Mouse (Mus musculus) neural tube, embryonic 12.5 days (tissue): Measurements from ENCODE around the gene Naif1. TPM values are rescaled to one million over a fixed set of nuclear protein-coding genes. Genes with fewer than 3 reads are reported as not detected.

Experiments used
- polyA plus RNA-seq: library from polyadenylated mRNA; unstranded; fragments of >200 nt; fragmentation: Nextera tagmentation; extraction: Ambion mirVana; gene quantifications from 2 replicates; pipeline ENCODE4 v1.2.1, GENCODE M21; 2016

Gene Naif1
- polyA plus RNA-seq, 1 experiment from 2014 or later: 6.0 TPM

Other genes with a start within 250 kb of the Naif1 start
- 23.2 and 23.5 TPM in 2 replicates for gene Pomt1, start 213.9 kb upstream of the Naif1 start, polyA plus RNA-seq
- 74.0 and 74.8 TPM in 2 replicates for gene Uck1, start 190.3 kb upstream of the Naif1 start, polyA plus RNA-seq
- 29.2 and 32.4 TPM in 2 replicates for gene Golga2, start 163.1 kb upstream of the Naif1 start, polyA plus RNA-seq
- 351 and 444 TPM in 2 replicates for gene Swi5, start 162.4 kb upstream of the Naif1 start, polyA plus RNA-seq
- gene Ciz1, start 98.1 kb upstream of the Naif1 start, polyA plus RNA-seq: 55.8 and 57.6 TPM in 2 replicates
- gene Dnm1, start 97.1 kb upstream of the Naif1 start, polyA plus RNA-seq: 35.4 and 41.1 TPM in 2 replicates
- gene 1110008P14Rik, start 68.5 kb upstream of the Naif1 start, polyA plus RNA-seq: 86.4 and 87.9 TPM in 2 replicates
- gene Lcn2, start 62.2 kb upstream of the Naif1 start, polyA plus RNA-seq: 0.68 and 1.1 TPM in 2 replicates
- 35.8 and 40.5 TPM in 2 replicates for gene Ptges2, start 54.6 kb upstream of the Naif1 start, polyA plus RNA-seq
- 41.6 and 44.0 TPM in 2 replicates for gene Slc25a25, start 988 bp downstream of the Naif1 start, polyA plus RNA-seq
- gene Fam102a, start 84.9 kb downstream of the Naif1 start, polyA plus RNA-seq: 11.5 and 14.4 TPM in 2 replicates
- 121 and 124 TPM in 2 replicates for gene Dpm2, start 120.4 kb downstream of the Naif1 start, polyA plus RNA-seq
- 3.9 and 4.0 TPM in 2 replicates for gene Pip5kl1, start 124.3 kb downstream of the Naif1 start, polyA plus RNA-seq
- 0.25 and 0.69 TPM in 2 replicates for gene 9430097D07Rik, start 125.2 kb downstream of the Naif1 start, polyA plus RNA-seq
- gene St6galnac4, start 136.6 kb downstream of the Naif1 start, polyA plus RNA-seq: 20.4 and 21.4 TPM in 2 replicates
- gene St6galnac6, start 149.3 kb downstream of the Naif1 start, polyA plus RNA-seq: 10.1 and 11.5 TPM in 2 replicates
- 46.6 and 50.4 TPM in 2 replicates for gene Ak1, start 171.3 kb downstream of the Naif1 start, polyA plus RNA-seq
- 28.8 and 33.0 TPM in 2 replicates for gene Eng, start 196.1 kb downstream of the Naif1 start, polyA plus RNA-seq